21 mouse cellular contexts compared by ENCODE assay signal in genomic region chr7:75753192-75753783, GRCm38 (mm10).
DNase-seq lines count a peak whose midpoint lies in the region; ATAC-seq and TF ChIP-seq lines count a peak whose summit lies in the region.
"Had no signal": no experiment of that assay in that cellular context is flagged by ENCODE, and none has a peak within 500 bp of the region (broad histone marks: within the 10 kb centered on the region; RNA-seq: fewer than 3 reads in every experiment).

No protein-coding gene starts in this region.

- DNase-seq in heart, adult 11 months, result peak; percentile 90
- no peak for DNase-seq in heart, postnatal 14 days
- no peak for DNase-seq in limb, embryonic 10.5 days (ENCODE audit: low spot score)
- peak; percentile 69 for DNase-seq in R1 (ENCODE audit: low read depth, low spot score)
- DNase-seq: adrenal gland, postnatal 10 days; cerebellum, adult 9-11 months; gastrocnemius, postnatal 25 days; left cerebral cortex, postnatal 4 days; right cerebral cortex, postnatal 14 days had no signal

- peaks cover 69% of the 10 kb centered on the region for H3K36me3 ChIP-seq in limb, embryonic 13.5 days
- peaks cover 60% of the 10 kb centered on the region for H3K36me3 ChIP-seq in limb, embryonic 10.5 days
- H3K36me3 ChIP-seq in hindbrain, embryonic 16.5 days (ENCODE audit: control insufficient read depth, insufficient read depth, low read length), result 0 out of 2 replicates have a peak, but pooled peaks cover 3% of the 10 kb centered on the region
- peaks cover 26% of the 10 kb centered on the region for H3K36me3 ChIP-seq in intestine, embryonic 15.5 days
- H3K36me3 ChIP-seq in intestine, postnatal 0 days (ENCODE audit: control insufficient read depth, insufficient read depth), result peaks cover 72% of the 10 kb centered on the region

- H3K9ac ChIP-seq in limb, embryonic 13.5 days, result no peak overlapping the region
- no peak overlapping the region for H3K9ac ChIP-seq in hindbrain, embryonic 16.5 days (ENCODE audit: low read depth, low read length)
- H3K9ac ChIP-seq in intestine, embryonic 15.5 days, result no peak overlapping the region
- no peak overlapping the region for H3K9ac ChIP-seq in intestine, postnatal 0 days (ENCODE audit: low read depth, low read length)
- H3K9ac ChIP-seq: forebrain, embryonic 13.5 days; midbrain, embryonic 13.5 days; stomach, embryonic 15.5 days had no signal

- no peak overlapping the region for H3K4me2 ChIP-seq in limb, embryonic 13.5 days (replicated peaks)
- H3K4me2 ChIP-seq in hindbrain, embryonic 16.5 days (ENCODE audit: low read length), result peak overlapping the region; percentile 33; the same call in 1 of the 2 replicates
- no peak overlapping the region for H3K4me2 ChIP-seq in intestine, embryonic 15.5 days (replicated peaks)
- H3K4me2 ChIP-seq in intestine, postnatal 0 days (replicated peaks; ENCODE audit: low read depth), result no peak overlapping the region
- H3K4me2 ChIP-seq: forebrain, embryonic 13.5 days; liver, embryonic 11.5 days; midbrain, embryonic 13.5 days; stomach, embryonic 15.5 days had no signal

- 0 out of 2 replicates have a peak, but pooled peaks have one; percentile 14 for ATAC-seq in limb, embryonic 13.5 days (ENCODE audit: low FRiP score, low read depth)
- ATAC-seq in hindbrain, embryonic 16.5 days, result no peak
- ATAC-seq in intestine, embryonic 15.5 days, result no peak
- no peak for ATAC-seq in intestine, postnatal 0 days
- ATAC-seq: forebrain, embryonic 13.5 days; inflammation-experienced regulatory T-cells, adult 6 months; midbrain, embryonic 13.5 days had no signal

- H3K4me1 ChIP-seq in limb, embryonic 13.5 days, result no peaks in the 10 kb centered on the region
- peaks cover 13% of the 10 kb centered on the region for H3K4me1 ChIP-seq in limb, embryonic 10.5 days
- H3K4me1 ChIP-seq in hindbrain, embryonic 16.5 days (ENCODE audit: control insufficient read depth, insufficient read depth, low read depth, low read length), result no peaks in the 10 kb centered on the region; the same call in 1 of the 2 replicates
- no peaks in the 10 kb centered on the region for H3K4me1 ChIP-seq in intestine, embryonic 15.5 days (replicated peaks)
- H3K4me1 ChIP-seq in intestine, postnatal 0 days (replicated peaks; ENCODE audit: control insufficient read depth, insufficient read depth, low read length), result no peaks in the 10 kb centered on the region
- H3K4me1 ChIP-seq: stomach, embryonic 15.5 days had no signal

- no peak overlapping the region for H3K4me3 ChIP-seq in limb, embryonic 13.5 days
- H3K4me3 ChIP-seq in limb, embryonic 10.5 days, result no peak overlapping the region
- no peak overlapping the region for H3K4me3 ChIP-seq in hindbrain, embryonic 16.5 days (ENCODE audit: low read length)
- H3K4me3 ChIP-seq in intestine, embryonic 15.5 days (replicated peaks), result no peak overlapping the region
- no peak overlapping the region for H3K4me3 ChIP-seq in intestine, postnatal 0 days (ENCODE audit: low read depth, low read length)
- H3K4me3 ChIP-seq: forebrain, embryonic 13.5 days; layer of hippocampus, adult 2 months; left cerebral cortex, adult 2 months; midbrain, embryonic 13.5 days; stomach, embryonic 15.5 days had no signal

- H3K27ac ChIP-seq in limb, embryonic 13.5 days, result no peak overlapping the region
- no peak overlapping the region for H3K27ac ChIP-seq in limb, embryonic 10.5 days
- H3K27ac ChIP-seq in hindbrain, embryonic 16.5 days (ENCODE audit: low read depth, low read length), result no peak overlapping the region
- H3K27ac ChIP-seq in intestine, embryonic 15.5 days, result no peak overlapping the region
- no peak overlapping the region for H3K27ac ChIP-seq in intestine, postnatal 0 days (ENCODE audit: low read depth, low read length)
- H3K27ac ChIP-seq: forebrain, embryonic 13.5 days; layer of hippocampus, adult 2 months; left cerebral cortex, adult 2 months; midbrain, embryonic 13.5 days; stomach, embryonic 15.5 days had no signal

- H3K27me3 ChIP-seq in limb, embryonic 13.5 days, result no peaks in the 10 kb centered on the region
- no peaks in the 10 kb centered on the region for H3K27me3 ChIP-seq in limb, embryonic 10.5 days (ENCODE audit: low read depth, poor library complexity, severe bottlenecking)
- no peaks in the 10 kb centered on the region for H3K27me3 ChIP-seq in hindbrain, embryonic 16.5 days (replicated peaks; ENCODE audit: control insufficient read depth, insufficient read depth, low read length)
- H3K27me3 ChIP-seq in intestine, embryonic 15.5 days (replicated peaks), result no peaks in the 10 kb centered on the region
- no peaks in the 10 kb centered on the region for H3K27me3 ChIP-seq in intestine, postnatal 0 days (replicated peaks; ENCODE audit: control insufficient read depth, insufficient read depth, low read length)
- H3K27me3 ChIP-seq: CH12.LX; forebrain, embryonic 13.5 days; midbrain, embryonic 13.5 days; stomach, embryonic 15.5 days had no signal

- TF ChIP-seq CTCF in intestine, postnatal 0 days (IDR thresholded peaks at IDR 0.05; ENCODE audit: low read depth), result no peak

- 42% methylated on average over 12 of the region's 12 CpGs for WGBS in limb, embryonic 13.5 days
- WGBS in limb, embryonic 10.5 days, result 42% methylated on average over 12 of the region's 12 CpGs
- 29% methylated on average over 12 of the region's 12 CpGs for WGBS in hindbrain, embryonic 16.5 days
- 46% methylated on average over 12 of the region's 12 CpGs for whole genome bisulfite sequencing in intestine, embryonic 15.5 days
- 45% methylated on average over 12 of the region's 12 CpGs for WGBS in intestine, postnatal 0 days

- intact Hi-C loops in heart, postnatal 14 days (cut with DNase I), result no loop called here

- H3K9me3 ChIP-seq in limb, embryonic 13.5 days, result no peaks in the 10 kb centered on the region; the same call in 1 of the 2 replicates
- no peaks in the 10 kb centered on the region for H3K9me3 ChIP-seq in limb, embryonic 10.5 days (replicated peaks)
- H3K9me3 ChIP-seq in hindbrain, embryonic 16.5 days (ENCODE audit: control insufficient read depth, low read length), result no peaks in the 10 kb centered on the region
- no peaks in the 10 kb centered on the region for H3K9me3 ChIP-seq in intestine, embryonic 15.5 days
- H3K9me3 ChIP-seq in intestine, postnatal 0 days (ENCODE audit: control insufficient read depth), result no peaks in the 10 kb centered on the region
- H3K9me3 ChIP-seq: forebrain, embryonic 13.5 days; midbrain, embryonic 13.5 days; stomach, embryonic 15.5 days had no signal

Comparison
In these comparisons a context has a peak if more than half of its experiments do, and no peak if none do; other contexts are left out.
1. DNase-seq: peak in heart, adult 11 months (single experiment) and R1 (single experiment); none in heart, postnatal 14 days (0 of 2) and limb, embryonic 10.5 days (single experiment).